Mouse (Mus musculus) intestine, postnatal 0 days (tissue): Measurements from ENCODE around the gene Lmbr1l. TPM values are rescaled to one million over a fixed set of nuclear protein-coding genes. Genes with fewer than 3 reads are reported as not detected.

ENCODE experiments used
- ATAC-seq: fragments of 200-750 bp; cut with Nextera tagmentation; 2 replicates; pipeline ENCODE4 v1.8.0; 2017; ENCODE audit warnings: mild to moderate bottlenecking, moderate TSS enrichment, moderate library complexity
- H3K27ac ChIP-seq: fragments of 300-500 bp; sonication (generic); 2 replicates; pipeline ENCODE4 v1.5.1; 2014; ENCODE audit warnings: mild to moderate bottlenecking, low read depth, low read length, moderate library complexity
- H3K27me3 ChIP-seq: fragments of 300-500 bp; sonication (generic); replicated peaks from 2 replicates; pipeline ENCODE4 v1.6.1; 2014; ENCODE audit warnings: low read length, mixed read lengths; ENCODE audit not compliant: control insufficient read depth, insufficient read depth
- H3K36me3 ChIP-seq: fragments of 300-500 bp; sonication (generic); 2 replicates; pipeline ENCODE4 v1.6.1; 2014; ENCODE audit warnings: mild to moderate bottlenecking, moderate library complexity; ENCODE audit not compliant: control insufficient read depth, insufficient read depth
- H3K4me1 ChIP-seq: fragments of 300-500 bp; sonication (generic); replicated peaks from 2 replicates; pipeline ENCODE4 v1.6.1; 2014; ENCODE audit warnings: antibody characterized with exemption, low read length, mixed read lengths; ENCODE audit not compliant: control insufficient read depth, insufficient read depth
- H3K4me2 ChIP-seq: fragments of 300-500 bp; sonication (generic); replicated peaks from 2 replicates; pipeline ENCODE4 v1.6.1; 2014; ENCODE audit warnings: low read depth, mild to moderate bottlenecking, moderate library complexity
- H3K4me3 ChIP-seq: fragments of 300-500 bp; sonication (generic); 2 replicates; pipeline ENCODE4 v1.5.1; 2014; ENCODE audit warnings: low read depth, low read length
- H3K9ac ChIP-seq: fragments of 300-500 bp; sonication (generic); 2 replicates; pipeline ENCODE4 v1.6.1; 2014; ENCODE audit warnings: mild to moderate bottlenecking, low read depth, low read length
- H3K9me3 ChIP-seq: fragments of 300-500 bp; sonication (generic); 2 replicates; pipeline ENCODE4 v1.6.1; 2016; ENCODE audit warnings: mixed run types; ENCODE audit not compliant: control insufficient read depth
- CTCF ChIP-seq: sonication (generic); IDR thresholded peaks from 2 replicates; pipeline ENCODE4 v1.5.1; 2016; ENCODE audit warnings: low read depth, mild to moderate bottlenecking, control low read depth, antibody characterized with exemption, moderate library complexity
- WGBS: fragments of 180-500 bp; shearing (Covaris S2); extraction: QIAGEN DNeasy Blood & Tissue Kit; methylation state at CpG from one replicate; pipeline ENCODE4 v1.1.7; 2014; 5-methylcytosine and 5-hydroxymethylcytosine counted together
- polyA plus RNA-seq: library from polyadenylated mRNA; unstranded; fragments of >200 nt; fragmentation: Nextera tagmentation; extraction: Ambion mirVana; gene quantifications from 2 replicates; pipeline ENCODE4 v1.2.1, GENCODE M21; 2015

The Lmbr1l gene
- polyA plus RNA-seq, 1 experiment from 2014 or later = 27.0 TPM

DNA sequence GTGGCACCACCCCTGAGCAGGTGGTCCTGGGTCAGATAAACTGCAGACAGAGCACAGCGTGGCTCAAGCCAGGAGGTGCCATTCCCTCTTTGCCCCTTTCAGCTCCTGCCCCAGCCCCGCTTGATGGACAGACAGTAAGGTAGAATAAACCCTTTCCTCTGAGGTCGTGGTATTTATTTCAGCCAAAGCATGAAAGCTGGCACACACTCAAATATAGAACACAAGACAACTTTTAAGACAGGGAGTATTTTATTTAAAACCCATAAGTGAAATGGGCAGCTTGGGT lies 31.5 kb upstream of the Lmbr1l start:
- H3K36me3 ChIP-seq = no peaks in the 10 kb centered on the region
- 63% methylated on average over 3 of the region's 3 CpGs for WGBS
- H3K9ac ChIP-seq = no peak overlapping the region
- H3K27me3 ChIP-seq = no peaks in the 10 kb centered on the region
- no peak overlapping the region for H3K4me2 ChIP-seq
- no peak for TF ChIP-seq CTCF
- ATAC-seq = no peak
- no peaks in the 10 kb centered on the region for H3K4me1 ChIP-seq
- no peak overlapping the region for H3K27ac ChIP-seq
- no peaks in the 10 kb centered on the region for H3K9me3 ChIP-seq
- no peak overlapping the region for H3K4me3 ChIP-seq

DNA sequence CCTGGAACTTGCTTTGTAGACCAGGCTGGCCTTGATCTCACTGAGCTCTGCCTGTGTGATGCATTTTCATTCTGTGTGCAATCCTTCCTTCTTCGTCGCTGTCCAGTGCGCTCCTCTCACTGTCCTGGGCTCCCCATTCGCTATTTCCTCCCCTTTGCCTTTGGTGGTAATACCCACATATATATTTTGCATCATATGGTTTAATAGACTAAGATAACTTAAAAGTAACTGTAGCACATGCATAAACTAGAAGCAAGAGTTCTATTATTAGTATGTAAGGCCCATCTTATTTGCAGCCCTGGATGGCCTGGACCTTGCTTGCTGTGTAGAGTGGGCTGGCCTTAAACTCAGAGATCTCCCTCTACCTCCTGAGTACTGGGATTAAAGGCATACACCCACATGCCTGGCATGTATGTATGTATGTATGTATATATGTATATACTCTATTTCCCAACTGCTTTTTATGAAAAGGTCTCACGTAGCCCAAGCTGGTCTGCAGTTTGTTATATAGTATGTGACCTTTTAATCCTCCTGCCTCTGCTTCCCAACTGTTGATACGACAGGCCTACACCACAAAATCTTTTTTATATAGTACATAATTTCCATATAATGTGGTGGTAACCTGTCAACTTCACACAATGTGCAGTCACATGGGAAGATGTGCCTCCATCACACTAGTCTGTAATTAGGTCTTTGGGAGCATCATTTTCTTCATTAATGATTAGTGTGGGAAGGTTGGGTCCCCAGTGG lies 31.0 kb upstream of the Lmbr1l start:
- Histone ChIP-seq H3K9me3 (no peaks in the 10 kb centered on the region), H3K27me3 (no peaks in the 10 kb centered on the region), H3K9ac (no peak overlapping the region), H3K27ac (no peak overlapping the region), H3K4me1 (no peaks in the 10 kb centered on the region), H3K4me2 (no peak overlapping the region), H3K4me3 (no peak overlapping the region), H3K36me3 (no peaks in the 10 kb centered on the region)
- no peak for TF ChIP-seq CTCF
- WGBS = 84% methylated on average over 6 of the region's 6 CpGs
- no peak for ATAC-seq

DNA sequence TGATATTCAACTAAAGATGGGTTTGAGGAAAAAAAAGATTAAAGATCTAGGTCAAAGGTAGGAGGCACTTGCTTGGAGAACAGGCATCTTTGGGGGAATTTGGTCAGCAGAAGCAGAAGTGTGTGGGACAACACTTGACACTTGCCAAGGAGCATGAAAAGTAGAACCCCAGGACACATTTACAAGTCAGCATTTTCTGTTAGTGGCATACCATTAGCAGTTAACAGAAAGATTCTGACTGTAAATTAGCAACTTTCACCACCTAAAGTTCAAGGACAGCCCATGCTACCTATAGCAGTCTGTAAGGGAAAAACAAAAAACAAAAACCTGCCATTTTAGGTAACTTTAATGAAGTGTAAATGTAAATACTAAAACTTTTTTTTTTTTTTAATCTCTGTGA lies 30.4 kb upstream of the Lmbr1l start:
- Histone ChIP-seq H3K4me3 (no peak overlapping the region), H3K9ac (no peak overlapping the region), H3K4me2 (no peak overlapping the region), H3K27ac (no peak overlapping the region), H3K4me1 (no peaks in the 10 kb centered on the region), H3K36me3 (no peaks in the 10 kb centered on the region), H3K27me3 (no peaks in the 10 kb centered on the region), H3K9me3 (no peaks in the 10 kb centered on the region)
- no peak for TF ChIP-seq CTCF
- ATAC-seq = no peak

DNA sequence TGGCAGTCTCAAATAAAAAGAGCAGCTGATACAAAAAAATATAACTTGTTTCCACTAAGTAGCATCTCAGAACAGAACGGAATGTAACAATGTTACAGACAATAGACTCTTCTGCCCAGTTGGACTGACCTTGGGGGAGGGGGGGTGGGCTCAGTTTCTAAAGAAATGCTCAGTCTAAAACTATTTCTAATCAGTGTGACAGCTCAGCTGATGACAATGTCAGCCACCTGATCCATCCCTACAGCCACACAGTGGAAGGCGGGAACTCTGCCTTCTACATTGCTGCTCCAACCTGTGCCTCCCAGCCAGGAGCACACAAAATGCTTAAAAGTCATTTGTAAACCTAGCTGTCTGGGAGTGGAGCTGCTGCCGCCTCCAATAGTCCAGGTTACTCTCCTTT lies 29.9 kb upstream of the Lmbr1l start:
- no peak overlapping the region for H3K9ac ChIP-seq
- H3K27ac ChIP-seq = no peak overlapping the region
- no peak overlapping the region for H3K4me2 ChIP-seq
- H3K27me3 ChIP-seq = no peaks in the 10 kb centered on the region
- no peaks in the 10 kb centered on the region for H3K36me3 ChIP-seq
- no peak for ATAC-seq
- H3K4me1 ChIP-seq = no peaks in the 10 kb centered on the region
- H3K4me3 ChIP-seq = no peak overlapping the region
- WGBS = 50% methylated on average over 3 of the region's 3 CpGs
- H3K9me3 ChIP-seq = no peaks in the 10 kb centered on the region
- no peak for TF ChIP-seq CTCF

DNA sequence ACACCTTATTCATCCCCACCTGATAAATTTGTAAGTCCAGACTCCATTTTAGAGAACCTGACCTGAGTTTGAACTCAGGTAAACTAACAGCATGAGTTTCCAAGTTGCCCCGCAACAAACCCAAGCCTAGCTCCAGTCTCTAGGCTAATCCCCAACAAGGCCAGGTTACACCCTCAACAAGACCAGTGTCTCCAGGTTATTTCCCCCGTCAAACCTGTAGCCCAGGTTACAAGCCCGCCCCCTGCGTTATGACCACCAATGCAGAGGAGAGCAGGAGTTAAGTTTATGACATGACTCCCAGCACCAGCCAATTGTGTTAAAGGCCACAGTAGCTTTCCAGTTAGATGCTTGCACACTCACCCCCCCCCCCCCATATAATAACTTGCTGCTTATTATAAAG lies 25.1 kb upstream of the Lmbr1l start:
- Histone ChIP-seq H3K36me3 (no peaks in the 10 kb centered on the region), H3K27ac (no peak overlapping the region), H3K4me2 (no peak overlapping the region), H3K9ac (no peak overlapping the region), H3K9me3 (no peaks in the 10 kb centered on the region), H3K27me3 (no peaks in the 10 kb centered on the region), H3K4me1 (no peaks in the 10 kb centered on the region), H3K4me3 (no peak overlapping the region)
- no peak for ATAC-seq
- no peak for TF ChIP-seq CTCF
- 58% methylated on average over 4 of the region's 4 CpGs for WGBS

DNA sequence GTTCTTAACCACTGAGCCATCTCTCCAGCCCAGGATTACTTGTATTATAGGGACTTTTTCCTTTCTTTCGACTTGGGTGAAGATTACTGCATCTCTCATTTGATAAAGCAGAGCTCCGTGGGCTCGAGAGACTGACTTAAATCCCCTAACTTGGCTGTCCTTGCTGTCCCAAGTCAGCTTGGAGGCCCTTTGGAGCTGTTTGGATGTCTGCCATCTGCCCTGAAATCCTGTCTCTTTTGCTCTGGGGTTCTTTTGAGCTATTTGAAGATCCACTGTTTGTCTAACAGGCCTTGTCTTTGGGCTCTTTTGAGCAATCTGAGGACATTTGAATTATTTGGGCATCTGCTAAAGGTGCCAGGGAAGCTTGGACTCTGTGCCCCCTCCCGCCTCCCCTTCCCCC lies 24.1 kb upstream of the Lmbr1l start:
- WGBS = 77% methylated on average over 4 of the region's 4 CpGs
- Histone ChIP-seq H3K9me3 (no peaks in the 10 kb centered on the region), H3K4me3 (no peak overlapping the region), H3K36me3 (no peaks in the 10 kb centered on the region), H3K4me2 (no peak overlapping the region), H3K4me1 (no peaks in the 10 kb centered on the region), H3K9ac (no peak overlapping the region), H3K27ac (no peak overlapping the region), H3K27me3 (no peaks in the 10 kb centered on the region)
- ATAC-seq = no peak
- no peak for TF ChIP-seq CTCF

- 71% methylated on average over 2 of the region's 2 CpGs for WGBS
- H3K27me3 ChIP-seq = no peaks in the 10 kb centered on the region
These were observed 23.5 kb upstream of the Lmbr1l start for GRCm38 (mm10) chr15:98941539-98941938.

More at GRCm38 (mm10) chr15:98941539-98941938, 23.5 kb upstream of the Lmbr1l start:
- no peaks in the 10 kb centered on the region for H3K36me3 ChIP-seq
- H3K4me3 ChIP-seq = no peak overlapping the region
- no peak overlapping the region for H3K27ac ChIP-seq
- H3K4me1 ChIP-seq = no peaks in the 10 kb centered on the region
- no peak for TF ChIP-seq CTCF
- no peak for ATAC-seq
- H3K4me2 ChIP-seq = no peak overlapping the region
- no peaks in the 10 kb centered on the region for H3K9me3 ChIP-seq
- no peak overlapping the region for H3K9ac ChIP-seq
